Mouse (Mus musculus) mature B cell (primary cell): ENCODE data around the gene Rgs8.

Source experiments
- in situ Hi-C: fragments of 300-500 bp; cut with MboI; formaldehyde crosslinking; loops from 2 replicates; pipeline ENCODE4 v1.14.3; 2019

The Rgs8 gene

GRCm38 (mm10) chr1:153704174-153704573 is 51.3 kb downstream of the Rgs8 start:
- in situ Hi-C loops, result no loop called here

DNA sequence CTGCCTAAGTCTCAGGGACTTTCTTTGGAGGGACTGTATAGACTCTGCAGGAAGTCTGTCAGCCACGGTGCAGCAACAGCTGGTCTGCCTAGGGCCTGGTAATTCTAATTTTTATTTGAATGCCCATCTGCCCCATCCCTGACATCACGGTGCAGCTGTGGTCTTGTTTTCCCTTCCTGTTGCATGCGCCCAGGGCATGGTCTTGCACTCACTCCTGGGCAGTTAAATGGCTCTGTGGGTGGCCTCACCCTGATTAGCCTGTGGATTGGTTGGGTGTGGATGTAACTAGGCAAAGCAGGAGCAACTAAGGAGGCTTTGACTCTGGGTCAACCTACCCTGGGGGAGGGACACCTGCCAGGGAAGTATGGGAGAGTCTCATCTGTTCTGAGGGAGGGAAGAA is 52.2 kb downstream of the Rgs8 start:
- in situ Hi-C loops, result no loop called here

GRCm38 (mm10) chr1:153708626-153709025 is 55.8 kb downstream of the Rgs8 start:
- in situ Hi-C loops, result no loop called here

DNA sequence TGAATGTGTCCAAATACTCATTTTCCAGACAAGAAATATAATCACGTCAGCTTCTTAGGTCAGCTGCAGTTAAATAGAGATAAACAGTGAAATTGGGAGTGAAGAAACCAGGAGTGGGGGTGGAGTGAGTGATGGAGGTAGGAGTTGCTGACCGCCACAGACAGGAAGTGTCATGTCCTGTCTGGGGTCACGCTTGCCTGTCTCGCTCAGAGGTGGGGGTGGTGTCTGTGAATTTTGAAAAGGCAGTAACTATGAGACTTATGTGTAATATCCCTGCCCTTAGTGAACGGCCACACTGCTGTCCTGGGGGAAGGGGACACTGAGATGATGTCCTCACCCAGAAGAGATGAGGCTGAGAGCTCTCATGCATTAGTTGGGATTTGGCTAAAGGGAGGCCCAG is 56.6 kb downstream of the Rgs8 start:
- in situ Hi-C loops, result no loop called here

DNA sequence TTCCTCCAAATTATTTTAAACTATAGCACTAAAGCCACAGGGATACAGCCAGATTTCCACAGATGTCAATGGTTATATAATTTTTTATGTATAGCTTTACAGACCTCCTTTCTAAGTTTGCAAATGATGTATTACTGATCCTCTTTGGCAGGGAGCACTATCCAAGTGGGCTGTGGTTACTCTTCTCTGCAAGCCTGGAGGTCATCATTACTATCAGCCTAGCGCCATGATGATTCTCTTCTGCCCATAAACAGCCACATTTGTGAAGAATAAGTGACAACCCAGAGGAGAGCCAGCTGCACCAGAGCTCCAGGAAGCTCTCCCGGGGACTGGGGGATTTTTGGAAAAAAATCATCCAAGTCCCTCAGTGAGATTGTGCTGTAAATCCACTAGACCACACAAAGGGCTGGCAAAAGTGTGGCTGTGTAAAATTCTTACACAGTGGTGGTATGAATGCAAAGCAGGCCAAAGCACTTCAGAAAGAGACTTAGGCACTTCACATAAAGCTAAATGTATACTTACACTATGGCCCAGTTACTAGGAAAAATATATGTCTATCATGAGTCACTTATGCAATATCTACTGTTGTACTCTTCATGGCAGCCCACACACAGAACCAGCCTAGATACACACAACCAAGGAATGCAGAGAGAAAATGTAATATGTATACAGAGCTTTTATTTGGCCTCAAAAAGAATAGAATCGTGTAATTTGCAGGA is 58.9 kb downstream of the Rgs8 start:
- in situ Hi-C loops, result no loop called here

- in situ Hi-C loops, result no loop called here
Observed at GRCm38 (mm10) chr1:153712633-153713032, 59.8 kb downstream of the Rgs8 start.

DNA sequence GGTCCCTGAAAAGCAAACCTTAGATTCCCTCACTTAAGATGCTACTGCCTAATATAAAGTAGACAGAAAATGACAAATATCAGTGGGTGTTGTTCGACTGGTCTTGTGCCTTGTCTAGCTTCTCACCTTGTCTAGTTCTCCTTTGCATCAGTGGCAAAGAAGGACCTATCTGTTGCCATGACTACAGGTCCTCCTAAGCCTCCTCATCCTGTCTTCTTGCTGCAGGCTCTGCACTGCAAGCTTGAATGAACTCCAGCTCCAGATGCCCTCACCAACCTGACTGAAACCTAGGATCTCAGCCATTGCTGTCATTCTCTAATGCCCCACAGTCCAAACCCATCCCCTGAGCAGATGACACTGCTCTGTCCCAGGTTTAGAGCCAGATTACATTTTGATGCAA is 65.2 kb downstream of the Rgs8 start:
- in situ Hi-C loops, result no loop called here

- in situ Hi-C loops, result no loop called here
Observed at GRCm38 (mm10) chr1:153720935-153721334, 68.1 kb downstream of the Rgs8 start.

DNA sequence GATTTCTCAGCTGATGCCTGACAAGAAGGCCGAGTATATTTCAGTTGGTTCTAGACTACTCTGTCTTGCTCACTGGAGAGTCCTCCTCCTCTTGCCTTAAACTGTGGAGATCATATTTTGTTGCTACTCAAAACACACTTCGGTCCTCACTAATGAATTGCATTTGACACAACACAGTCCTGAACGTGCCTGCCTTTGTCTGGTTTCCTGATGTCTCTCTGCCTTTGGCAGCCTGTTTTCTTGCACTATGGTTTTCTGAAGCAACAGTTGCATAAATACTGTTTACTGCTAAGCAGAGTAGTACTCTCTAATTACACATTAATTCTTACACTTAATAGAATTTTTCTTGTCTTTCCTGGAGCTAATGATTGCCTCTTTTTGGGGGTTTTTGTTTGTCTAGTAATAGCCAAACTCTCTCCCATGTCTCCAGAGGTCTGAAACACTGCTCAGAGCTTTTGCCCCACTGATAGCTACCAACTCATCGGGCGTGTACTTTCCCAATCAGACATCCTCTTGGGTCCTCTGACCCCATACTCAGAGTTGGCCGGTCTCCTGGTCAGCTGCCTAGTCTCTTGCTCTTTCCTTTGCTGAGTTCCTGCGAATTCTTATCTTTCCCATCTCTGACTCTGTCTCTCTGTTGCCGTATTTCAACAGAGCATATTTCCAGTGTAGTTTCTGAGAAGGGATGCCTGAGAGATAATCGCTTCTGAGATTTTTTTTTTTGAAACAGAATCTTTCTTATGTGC is 68.9 kb downstream of the Rgs8 start:
- in situ Hi-C loops, result no loop called here

- in situ Hi-C loops, result no loop called here
Observed at GRCm38 (mm10) chr1:153723426-153723825, 70.6 kb downstream of the Rgs8 start.

- in situ Hi-C loops, result no loop called here
Observed at GRCm38 (mm10) chr1:153726636-153727035, 73.8 kb downstream of the Rgs8 start.

DNA sequence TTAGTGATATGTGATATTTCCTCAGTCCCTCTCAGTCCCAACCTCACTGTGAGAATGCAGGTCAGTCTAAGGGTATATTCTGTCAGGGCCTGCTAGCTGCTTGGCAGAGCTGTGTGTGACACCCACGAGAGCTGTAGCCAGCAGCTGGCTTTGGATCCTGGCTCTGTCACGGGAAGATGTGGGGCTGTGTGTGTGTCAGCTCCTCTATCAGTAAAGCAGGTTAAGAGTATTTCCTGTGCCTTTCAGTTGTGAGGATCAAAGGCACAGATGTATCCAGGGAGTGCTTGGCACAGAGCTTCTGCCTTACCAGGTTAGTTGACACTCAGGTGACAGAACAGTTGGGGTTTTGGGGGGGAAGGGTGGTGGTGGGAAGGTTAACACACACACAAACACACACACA is 77.0 kb downstream of the Rgs8 start:
- in situ Hi-C loops, result no loop called here

- in situ Hi-C loops, result no loop called here
Observed at GRCm38 (mm10) chr1:153730671-153731070, 77.8 kb downstream of the Rgs8 start.

DNA sequence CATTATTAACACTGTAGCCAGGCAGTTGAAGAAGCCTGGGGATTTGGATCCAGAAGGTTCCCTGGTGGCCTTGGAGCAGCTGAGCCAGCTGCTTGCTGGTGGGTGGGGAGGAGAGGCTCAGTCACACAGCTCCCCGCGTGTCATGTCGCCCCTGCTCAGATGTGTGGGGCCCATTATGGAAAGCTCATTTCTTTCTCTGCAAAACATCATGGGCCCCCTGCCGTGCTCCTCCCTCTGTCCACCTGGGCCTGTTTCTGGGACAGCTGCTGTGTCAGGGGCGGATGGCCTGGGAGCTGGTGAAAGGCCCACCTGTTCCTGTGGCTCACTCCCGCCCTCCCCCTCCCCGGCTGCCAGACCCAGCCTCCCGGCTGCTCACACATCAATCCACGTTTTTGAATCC is 80.4 kb downstream of the Rgs8 start:
- in situ Hi-C loops, result no loop called here

- in situ Hi-C loops, result no loop called here
Observed at GRCm38 (mm10) chr1:153734866-153735265, 82.0 kb downstream of the Rgs8 start.

DNA sequence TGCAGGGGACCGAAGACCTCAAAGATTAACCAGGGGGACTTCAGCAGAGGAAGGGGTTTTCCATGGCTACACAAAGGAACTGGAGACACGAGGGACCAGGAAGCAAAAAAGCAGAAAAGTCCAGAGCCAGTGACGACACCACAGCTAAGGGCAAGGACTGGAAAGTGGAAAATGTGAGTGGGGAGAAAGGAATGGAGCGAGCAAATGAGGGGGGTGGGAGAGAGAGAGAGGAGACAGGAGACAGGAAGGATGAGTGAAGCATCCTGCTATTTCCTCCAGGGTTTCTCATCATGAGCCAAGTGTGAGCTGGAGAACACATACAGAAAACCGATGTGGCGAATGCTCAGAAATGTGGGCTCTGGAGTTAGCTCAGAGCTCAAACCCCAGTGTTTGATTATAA is 83.3 kb downstream of the Rgs8 start:
- in situ Hi-C loops, result no loop called here

- in situ Hi-C loops, result no loop called here
Observed at GRCm38 (mm10) chr1:153737101-153738085, 84.6 kb downstream of the Rgs8 start.

GRCm38 (mm10) chr1:153739437-153740015 is 86.7 kb downstream of the Rgs8 start:
- in situ Hi-C loops, result no loop called here

DNA sequence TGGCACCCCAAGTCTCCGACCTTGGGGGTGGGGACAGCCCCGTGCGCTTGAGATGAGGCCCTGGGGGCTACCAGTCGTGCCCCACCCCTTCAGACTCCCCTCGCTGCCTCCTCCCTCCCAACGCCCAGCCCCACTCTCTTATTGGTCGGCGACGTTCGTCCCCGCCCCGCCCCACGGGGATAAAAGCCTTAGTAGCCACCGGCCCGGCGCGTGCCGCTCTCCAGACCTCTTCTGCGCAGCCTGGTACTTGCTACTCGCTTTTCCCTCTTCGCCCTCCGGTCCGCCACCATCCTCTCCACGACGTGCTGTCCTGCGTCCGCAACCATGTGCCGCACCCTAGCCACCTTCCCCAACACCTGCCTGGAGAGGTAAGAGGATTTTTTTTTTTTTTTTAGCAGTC is 87.3 kb downstream of the Rgs8 start, which contains the start of gene Rgs16:
Rgs16 (plus strand) TSS at position 205 of the 400 bp plus-strand sequence.
- in situ Hi-C loops, result no loop called here

DNA sequence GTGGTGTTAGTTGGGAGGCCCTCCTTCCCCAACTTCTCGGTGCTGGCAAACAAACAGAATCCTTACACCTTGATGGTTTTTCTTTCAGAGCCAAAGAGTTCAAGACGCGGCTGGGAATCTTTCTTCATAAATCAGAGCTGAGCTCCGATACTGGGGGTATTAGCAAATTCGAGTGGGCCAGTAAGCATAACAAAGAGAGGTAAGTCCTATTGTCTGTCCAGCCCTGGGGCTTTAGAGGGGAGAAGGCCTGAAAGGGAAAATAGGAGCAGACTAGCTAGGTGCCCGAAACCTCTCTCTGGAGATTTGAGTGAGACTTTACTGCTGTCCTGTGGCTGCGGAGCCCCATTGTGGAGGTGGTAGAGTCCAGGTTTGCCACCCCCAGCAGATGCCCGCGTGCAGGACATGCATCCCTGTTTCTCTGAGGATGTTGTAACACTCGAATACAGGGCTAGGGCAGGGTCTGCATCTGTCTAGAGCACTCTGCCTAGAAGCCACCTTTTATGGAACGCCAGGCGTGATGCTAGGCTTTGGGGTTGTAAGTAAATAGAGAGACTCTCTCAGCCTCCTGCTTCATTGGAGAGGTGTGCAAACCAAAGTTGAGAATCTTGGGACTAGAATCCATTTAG is 88.1 kb downstream of the Rgs8 start:
- in situ Hi-C loops, result no loop called here

GRCm38 (mm10) chr1:153741551-153742316 is 88.9 kb downstream of the Rgs8 start:
- in situ Hi-C loops, result no loop called here
